Mouse (Mus musculus): Measurements from ENCODE around the gene Fgf18. TPM values are rescaled to one million over a fixed set of nuclear protein-coding genes. Genes with fewer than 3 reads are reported as not detected.

The Fgf18 gene
- total and polyA plus RNA-seq, 3 experiments = 0.15 to 0.40 TPM; not detected in 1

GRCm38 (mm10) chr11:33179802-33180201, 32.6 kb upstream of the Fgf18 start:
- no peak for TF ChIP-seq NELFE (IDR thresholded peaks at IDR 0.05; ENCODE audit: low read depth, low read length)
- TF ChIP-seq POLR2AphosphoS2 (IDR thresholded peaks at IDR 0.05; ENCODE audit: low read length) = no peak
- no peak for TF ChIP-seq GATA1 (IDR thresholded peaks at IDR 0.05; ENCODE audit: low read depth, low read length)
- no peak for TF ChIP-seq SMC3 (IDR thresholded peaks at IDR 0.05; ENCODE audit: low read depth, low read length)
- TF ChIP-seq USF2 (IDR thresholded peaks at IDR 0.05; ENCODE audit: borderline replicate concordance in 1 of 2, insufficient read depth in 1 of 2, low read depth in 1 of 2, low read length in 2 of 2) = no peak
- TF ChIP-seq ZMIZ1 (IDR thresholded peaks at IDR 0.05; ENCODE audit: low read depth, low read length) = no peak
- no peak for TF ChIP-seq MYC (IDR thresholded peaks at IDR 0.05; ENCODE audit: low read depth, low read length)
- TF ChIP-seq USF1 (IDR thresholded peaks at IDR 0.05; ENCODE audit: low read depth, low read length) = no peak
- no peak for TF ChIP-seq MEF2A (IDR thresholded peaks at IDR 0.05; ENCODE audit: extremely low read depth, insufficient replicate concordance, low read depth, low read length, poor library complexity, severe bottlenecking)
- H3K27me3 ChIP-seq (ENCODE audit: control insufficient read depth in 1 of 2, insufficient read depth in 2 of 2, low read length in 2 of 2) = peaks cover 13 to 18% of the 10 kb centered on the region in 2 experiments

DNA sequence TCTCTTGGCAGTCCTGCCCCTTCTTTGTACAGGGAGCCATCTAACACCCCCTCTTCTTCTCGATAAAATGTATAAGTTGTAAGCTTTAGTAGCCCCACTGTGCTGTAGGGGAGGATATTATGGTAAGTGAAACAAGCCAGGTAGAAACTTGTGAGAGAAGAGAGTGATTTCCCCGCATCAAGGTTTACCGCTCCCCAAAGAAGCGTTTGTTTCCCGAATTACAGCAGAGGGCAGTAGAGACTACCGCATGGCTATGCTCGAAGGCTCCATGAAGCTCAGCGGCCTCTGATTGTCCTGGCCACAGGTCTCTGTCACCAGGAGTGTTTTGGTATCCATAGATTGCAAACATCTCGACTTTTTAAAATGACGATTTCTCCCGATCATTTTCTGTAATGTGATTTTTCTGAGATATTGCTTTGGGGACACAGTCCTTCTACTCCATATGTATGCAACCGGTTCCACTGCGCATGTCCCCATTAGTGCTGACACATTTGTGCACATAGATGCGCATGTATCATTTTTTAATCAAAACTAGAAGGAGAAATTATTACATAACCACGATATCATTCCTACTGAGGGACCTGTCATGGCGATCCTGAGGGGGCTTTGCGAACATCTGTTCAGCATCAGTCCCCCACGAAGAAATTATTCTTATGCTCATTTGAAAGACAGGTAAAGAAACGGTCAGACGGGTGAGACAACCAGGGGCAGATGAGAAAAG, 29.5 kb upstream of the Fgf18 start:
- Histone ChIP-seq H3K9me3 (replicated peaks; ENCODE audit: insufficient read depth, low read length) (no peaks in the 10 kb centered on the region), H3K27ac (ENCODE audit: control insufficient read depth, low read depth, low read length) (no peak overlapping the region), H3K4me1 (ENCODE audit: control insufficient read depth in 1 of 2, insufficient read depth in 2 of 2, low read length in 2 of 2) (no peaks in the 10 kb centered on the region), H3K27me3 (ENCODE audit: control insufficient read depth in 1 of 2, insufficient read depth in 2 of 2, low read length in 2 of 2) (peaks cover 18 to 31% of the 10 kb centered on the region in 2 experiments), H3K4me3 (ENCODE audit: control insufficient read depth in 1 of 2, insufficient read depth in 1 of 2, low read depth in 2 of 2, low read length in 2 of 2) (no peak overlapping the region), H3K9ac (ENCODE audit: control insufficient read depth, low read depth, low read length, poor library complexity, severe bottlenecking) (no peak overlapping the region), H3K36me3 (ENCODE audit: control insufficient read depth in 1 of 2, insufficient read depth in 2 of 2, low read length in 2 of 2) (no peaks in the 10 kb centered on the region), H3K79me2 (ENCODE audit: control insufficient read depth, insufficient read depth, low read length, poor library complexity) (no peaks in the 10 kb centered on the region)
- TF ChIP-seq TCF12 (IDR thresholded peaks at IDR 0.05; ENCODE audit: low read depth, low read length) (no peak), RAD21 (IDR thresholded peaks at IDR 0.05; ENCODE audit: low read depth, low read length) (peak; percentile 71), ZC3H11A (IDR thresholded peaks at IDR 0.05; ENCODE audit: low read depth, low read length) (peak; percentile 45; the same call in 1 of the 2 replicates), SIN3A (IDR thresholded peaks at IDR 0.05; ENCODE audit: low read length) (no peak), SMC3 (IDR thresholded peaks at IDR 0.05; ENCODE audit: low read depth, low read length) (peak; percentile 69), MYC (IDR thresholded peaks at IDR 0.05; ENCODE audit: low read depth, low read length) (no peak), CTCF (IDR thresholded peaks at IDR 0.05 in 2 of 3, conservative IDR thresholded peaks at IDR 0.05 in 1 of 3; ENCODE audit: control insufficient read depth in 1 of 3, insufficient read depth in 1 of 3, low read depth in 2 of 3, low read length in 3 of 3, poor library complexity in 1 of 3, severe bottlenecking in 1 of 3) (peak; percentile 37 to 69 (median 68))
- peak; percentile 42 for DNase-seq (ENCODE audit: low read depth, low spot score)

More at GRCm38 (mm10) chr11:33179802-33180201, 32.6 kb upstream of the Fgf18 start:
- DNase-seq (ENCODE audit: low read depth, low spot score) = no peak
- no peak overlapping the region for H3K9ac ChIP-seq (ENCODE audit: control insufficient read depth, low read depth, low read length, poor library complexity, severe bottlenecking)
- H3K4me3 ChIP-seq (ENCODE audit: control insufficient read depth in 1 of 2, insufficient read depth in 1 of 2, low read depth in 2 of 2, low read length in 2 of 2) = no peak overlapping the region
- H3K79me2 ChIP-seq (ENCODE audit: control insufficient read depth, insufficient read depth, low read length, poor library complexity) = no peaks in the 10 kb centered on the region
- no peaks in the 10 kb centered on the region for H3K9me3 ChIP-seq (replicated peaks; ENCODE audit: insufficient read depth, low read length)
- no peaks in the 10 kb centered on the region for H3K4me1 ChIP-seq (ENCODE audit: control insufficient read depth in 1 of 2, insufficient read depth in 2 of 2, low read length in 2 of 2)
- no peak overlapping the region for H3K27ac ChIP-seq (ENCODE audit: control insufficient read depth, low read depth, low read length)
- H3K36me3 ChIP-seq (ENCODE audit: control insufficient read depth in 1 of 2, insufficient read depth in 2 of 2, low read length in 2 of 2) = no peaks in the 10 kb centered on the region

Data from MEL (cell line).